Mouse (Mus musculus) kidney, adult 2 months (tissue): ENCODE results near the gene Map2k6.
A peak's percentile ranks its signal among the peaks of the same experiment; 100 is the strongest.

ENCODE experiments used
- CTCF ChIP-seq: fragments of 200-500 bp; conservative IDR thresholded peaks from 2 replicates; pipeline ENCODE4 v1.5.1; 2011; ENCODE audit warnings: low read depth, mild to moderate bottlenecking, control low read depth, low read length, moderate library complexity, mixed read lengths; ENCODE audit not compliant: insufficient read depth, insufficient read length
- POLR2A ChIP-seq: fragments of 200-500 bp; IDR thresholded peaks from one replicate; pipeline ENCODE4 v1.6.1; 2011; ENCODE audit warnings: low read depth, low read length, control low read depth

DNA sequence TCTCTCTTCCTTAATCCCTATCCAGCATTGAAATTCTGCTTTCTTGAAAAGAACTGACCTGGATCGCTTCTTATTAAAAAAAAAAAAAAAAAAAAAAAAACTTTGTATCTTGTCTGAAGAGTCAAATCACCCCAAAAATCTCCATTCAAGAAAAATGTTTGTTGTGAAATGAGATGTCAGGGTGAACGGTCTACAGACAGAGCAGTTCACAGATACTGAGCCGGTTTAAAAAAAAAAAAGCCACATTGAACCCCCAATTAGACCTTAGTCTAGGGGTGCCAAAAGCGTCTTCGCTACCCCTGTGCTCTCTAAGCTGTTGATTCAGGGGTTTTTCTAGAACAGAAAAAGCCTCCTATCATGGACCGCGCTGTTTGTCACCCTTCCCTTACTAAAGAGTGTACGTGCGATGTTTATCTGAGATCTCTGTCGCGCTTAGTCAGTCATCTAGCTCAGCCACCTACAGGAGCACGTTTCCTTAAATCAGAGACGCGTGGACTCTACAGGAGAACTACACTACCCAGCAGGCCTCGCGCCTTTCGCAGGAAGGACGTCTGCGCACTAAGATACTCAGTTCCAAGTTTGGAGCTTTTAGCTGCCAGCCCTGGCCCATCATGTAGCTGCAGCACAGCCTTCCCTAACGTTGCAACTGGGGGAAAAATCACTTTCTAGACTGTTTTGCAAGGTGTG is at the start of gene Map2k6:
- TF ChIP-seq CTCF = 0 out of 2 replicates have a peak, but pooled peaks have one; percentile 12
- TF ChIP-seq POLR2A = no peak
